In genomic region chr12:16740059-16740458, GRCm38 (mm10) we compare ENCODE assay signal across 8 mouse cellular contexts.
A peak's percentile ranks its signal among the peaks of the same experiment; 100 is the strongest.
DNase-seq lines count a peak whose midpoint lies in the region.

No protein-coding gene starts in this region.

- 30% methylated on average over 5 of the region's 5 CpGs for WGBS in limb, embryonic 10.5 days

- H3K27ac ChIP-seq in limb, embryonic 10.5 days, result peak overlapping the region; percentile 68

- H3K4me3 ChIP-seq in limb, embryonic 10.5 days, result peak overlapping the region; percentile 8; the same call in 1 of the 2 replicates

- H3K27me3 ChIP-seq in limb, embryonic 10.5 days (ENCODE audit: low read depth, poor library complexity, severe bottlenecking), result no peaks in the 10 kb centered on the region

- no peaks in the 10 kb centered on the region for H3K9me3 ChIP-seq in limb, embryonic 10.5 days (replicated peaks)

- 0 out of 2 replicates have a peak, but pooled peaks cover under 1% of the 10 kb centered on the region for H3K36me3 ChIP-seq in limb, embryonic 10.5 days

- DNase-seq in embryo, embryonic 10 days (ENCODE audit: low spot score), result peak; percentile 41
- DNase-seq in embryo, embryonic 9.5 days (ENCODE audit: extremely low spot score), result no peak
- peak; percentile 25 to 36 for DNase-seq in kidney, postnatal 4 days
- no peak for DNase-seq in kidney, adult 8-10 months
- no peak for DNase-seq in limb, embryonic 10.5 days (ENCODE audit: low spot score)
- DNase-seq in thymus, adult 18-20 months, result peak; percentile 22 to 31
- no peak for DNase-seq in ovary, postnatal 36 days (ENCODE audit: low spot score)
- DNase-seq in right cerebral cortex, adult 2 months (ENCODE audit: low spot score in 2 of 2), result no peak

- H3K4me1 ChIP-seq in limb, embryonic 10.5 days, result peaks cover 49% of the 10 kb centered on the region

Comparison
In these comparisons a context has a peak if more than half of its experiments do, and no peak if none do; other contexts are left out.
1. DNase-seq: peak in embryo, embryonic 10 days (single experiment), kidney, postnatal 4 days (2 of 2) and thymus, adult 18-20 months (2 of 2); none in embryo, embryonic 9.5 days (single experiment), kidney, adult 8-10 months (0 of 2), limb, embryonic 10.5 days (single experiment), ovary, postnatal 36 days (single experiment) and right cerebral cortex, adult 2 months (0 of 2).